Mouse (Mus musculus) skeletal muscle tissue, adult 2 months (tissue): ENCODE results near the gene Hmcn2.

Source experiments
- DNase-seq: peaks from one replicate; pipeline ENCODE4 v3.0.0-alpha.2; 2012; ENCODE audit warnings: low read depth, low spot score

The Hmcn2 gene

DNA sequence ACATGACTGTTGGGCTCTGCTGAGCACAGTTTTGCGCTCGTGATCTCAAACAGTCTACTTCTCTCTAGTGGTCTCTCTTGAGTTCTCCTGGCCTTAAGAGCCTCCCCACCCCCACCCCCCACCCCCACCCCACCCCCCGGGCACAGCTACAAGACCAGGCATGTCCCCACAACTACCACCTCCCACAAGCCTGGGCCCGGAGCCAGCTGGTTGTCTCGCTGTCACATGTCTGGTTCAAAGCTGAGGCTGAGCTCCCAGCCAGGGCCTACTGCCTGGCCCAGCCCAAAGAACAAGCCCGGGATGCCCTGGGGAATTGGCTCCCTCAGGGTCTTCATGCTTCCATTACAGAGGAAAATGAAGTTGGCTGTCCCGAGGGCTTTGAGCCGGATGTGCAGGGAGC, 140.1 kb downstream of the Hmcn2 start:
- no peak for DNase-seq

DNA sequence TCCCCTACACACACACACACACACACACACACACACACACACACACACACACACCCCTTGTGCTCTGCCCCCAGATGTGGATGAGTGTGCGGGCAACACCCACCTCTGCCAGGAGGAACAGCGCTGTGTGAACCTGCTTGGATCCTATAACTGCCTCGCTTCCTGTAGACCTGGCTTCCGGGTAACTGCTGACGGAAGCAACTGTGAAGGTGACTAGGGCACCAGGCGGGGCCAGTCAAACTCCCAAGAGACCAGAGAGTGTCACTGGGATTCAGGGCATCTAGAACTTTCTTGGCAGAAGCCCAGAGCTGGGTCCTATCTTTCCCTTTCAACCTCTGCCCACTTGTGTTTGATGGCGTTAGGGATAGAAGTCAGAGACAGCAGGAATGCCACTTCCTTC, 141.2 kb downstream of the Hmcn2 start:
- no peak for DNase-seq

DNA sequence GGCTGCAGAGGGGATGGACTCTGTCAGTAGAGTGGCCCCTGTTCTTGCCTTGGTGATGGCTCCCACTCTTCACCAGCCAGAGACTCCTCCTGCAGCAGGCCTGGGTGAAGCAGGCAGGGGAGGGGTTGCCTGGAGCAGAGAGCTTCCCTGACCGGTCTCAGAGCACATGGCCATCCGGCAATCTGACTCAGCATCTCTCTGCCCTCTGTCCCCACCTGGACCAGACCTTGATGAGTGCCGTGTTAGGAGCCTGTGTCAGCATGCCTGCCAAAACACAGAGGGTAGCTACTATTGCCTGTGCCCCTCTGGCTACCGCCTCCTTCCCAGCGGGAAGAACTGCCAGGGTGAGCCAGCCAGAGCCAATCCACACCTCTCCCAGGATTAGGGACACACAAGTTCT, 144.2 kb downstream of the Hmcn2 start:
- DNase-seq = no peak

- DNase-seq = no peak
Observed at GRCm38 (mm10) chr2:31458989-31459936, 145.0 kb downstream of the Hmcn2 start.

- no peak for DNase-seq
Observed at GRCm38 (mm10) chr2:31460025-31460571, 145.9 kb downstream of the Hmcn2 start.

GRCm38 (mm10) chr2:31460920-31461319, 146.7 kb downstream of the Hmcn2 start:
- no peak for DNase-seq

- no peak for DNase-seq
Observed at GRCm38 (mm10) chr2:31462051-31462450, 147.8 kb downstream of the Hmcn2 start.

DNA sequence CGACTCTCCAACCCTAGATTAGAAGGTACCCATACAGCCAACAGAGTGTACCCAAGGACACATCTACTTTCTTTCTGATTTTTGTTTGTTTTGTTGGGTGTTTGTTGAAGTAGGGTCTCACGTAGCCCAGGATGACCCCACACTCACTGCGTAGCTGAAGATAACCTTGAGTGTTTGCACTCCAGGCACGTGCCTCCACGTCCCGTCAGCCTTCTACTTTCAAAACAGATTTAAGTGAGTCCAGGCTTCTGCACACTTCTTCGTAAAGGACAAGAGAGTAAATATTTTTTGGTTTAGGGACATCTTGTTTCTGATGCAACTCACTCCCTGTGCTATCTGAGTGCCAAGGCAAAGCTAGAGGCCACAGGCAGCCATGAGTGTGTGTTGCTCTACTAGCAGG, 149.0 kb downstream of the Hmcn2 start:
- no peak for DNase-seq

GRCm38 (mm10) chr2:31463696-31464528, 149.7 kb downstream of the Hmcn2 start:
- no peak for DNase-seq

DNA sequence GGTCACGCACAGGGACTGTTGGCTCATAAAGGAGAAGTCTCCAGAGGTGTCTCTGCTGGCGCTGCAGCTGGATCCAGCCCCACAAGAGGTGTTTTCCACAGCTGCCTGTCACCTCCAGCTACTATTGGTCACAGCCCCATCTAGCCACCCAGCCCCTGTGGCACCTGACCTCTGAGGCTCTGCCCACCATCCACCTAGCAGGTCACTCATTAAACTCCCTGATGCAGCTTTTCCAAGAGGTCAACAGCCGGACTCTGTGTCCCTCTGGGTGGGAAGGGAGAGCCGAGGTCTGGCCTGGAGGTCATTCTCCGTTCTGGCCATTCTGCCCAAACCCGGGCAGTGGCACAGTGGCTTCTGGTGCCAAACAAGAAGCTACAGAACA, 150.3 kb downstream of the Hmcn2 start:
- DNase-seq = no peak

GRCm38 (mm10) chr2:31467457-31467856, 153.2 kb downstream of the Hmcn2 start:
- DNase-seq = no peak

- DNase-seq = no peak
Observed at GRCm38 (mm10) chr2:31468857-31469256, 154.6 kb downstream of the Hmcn2 start.

GRCm38 (mm10) chr2:31469480-31469879, 155.3 kb downstream of the Hmcn2 start:
- DNase-seq = no peak

- peak; percentile 54 for DNase-seq
Observed at GRCm38 (mm10) chr2:31469931-31470682, 155.9 kb downstream of the Hmcn2 start, which contains the start of gene Ass1. Gene Ass1 (plus strand): TSS chr2:31470207.

- no peak for DNase-seq
Observed at GRCm38 (mm10) chr2:31470683-31471385, 156.6 kb downstream of the Hmcn2 start.

GRCm38 (mm10) chr2:31471611-31472010, 157.4 kb downstream of the Hmcn2 start:
- DNase-seq = no peak

- peak; percentile 25 for DNase-seq
Observed at GRCm38 (mm10) chr2:31472406-31473065, 158.3 kb downstream of the Hmcn2 start.

DNA sequence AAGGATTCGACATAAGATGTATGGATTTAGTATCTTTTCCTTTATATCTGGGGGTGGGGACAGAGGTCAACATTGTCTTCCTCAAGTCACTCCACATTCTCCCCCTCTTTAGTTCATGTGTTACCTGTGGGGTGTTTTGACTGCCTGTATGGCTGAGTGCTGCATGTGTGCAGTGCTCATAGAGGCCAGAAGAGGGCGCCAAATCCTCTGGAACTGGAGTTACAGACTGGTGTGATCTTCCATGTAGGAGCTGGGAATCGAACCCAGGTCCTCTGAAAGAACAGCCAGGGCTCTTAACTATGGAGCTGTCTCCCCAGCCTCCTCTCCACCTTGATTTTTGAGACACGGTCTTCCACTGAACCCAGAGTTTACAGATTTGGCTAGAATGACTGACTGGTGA, 159.7 kb downstream of the Hmcn2 start:
- DNase-seq = no peak

DNA sequence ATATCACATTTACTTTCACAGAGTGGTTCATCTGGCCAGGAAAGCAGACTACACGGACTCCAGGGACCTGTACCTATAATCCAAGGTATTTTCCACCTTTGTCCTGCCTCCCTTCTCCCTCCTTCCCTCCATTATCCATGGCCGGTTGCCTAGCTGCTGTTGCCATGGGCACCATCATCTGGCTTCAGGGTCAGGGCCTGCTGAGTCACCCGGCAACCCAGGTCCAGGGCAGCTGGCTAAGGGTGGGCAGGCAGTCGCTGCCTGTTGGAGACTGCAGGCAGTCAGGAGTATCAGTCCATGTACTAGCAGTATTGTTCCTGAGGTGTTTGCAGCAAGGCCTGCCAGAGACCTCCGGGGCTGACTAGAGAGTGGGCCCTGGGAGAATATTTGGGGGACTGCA, 160.5 kb downstream of the Hmcn2 start:
- DNase-seq = no peak

DNA sequence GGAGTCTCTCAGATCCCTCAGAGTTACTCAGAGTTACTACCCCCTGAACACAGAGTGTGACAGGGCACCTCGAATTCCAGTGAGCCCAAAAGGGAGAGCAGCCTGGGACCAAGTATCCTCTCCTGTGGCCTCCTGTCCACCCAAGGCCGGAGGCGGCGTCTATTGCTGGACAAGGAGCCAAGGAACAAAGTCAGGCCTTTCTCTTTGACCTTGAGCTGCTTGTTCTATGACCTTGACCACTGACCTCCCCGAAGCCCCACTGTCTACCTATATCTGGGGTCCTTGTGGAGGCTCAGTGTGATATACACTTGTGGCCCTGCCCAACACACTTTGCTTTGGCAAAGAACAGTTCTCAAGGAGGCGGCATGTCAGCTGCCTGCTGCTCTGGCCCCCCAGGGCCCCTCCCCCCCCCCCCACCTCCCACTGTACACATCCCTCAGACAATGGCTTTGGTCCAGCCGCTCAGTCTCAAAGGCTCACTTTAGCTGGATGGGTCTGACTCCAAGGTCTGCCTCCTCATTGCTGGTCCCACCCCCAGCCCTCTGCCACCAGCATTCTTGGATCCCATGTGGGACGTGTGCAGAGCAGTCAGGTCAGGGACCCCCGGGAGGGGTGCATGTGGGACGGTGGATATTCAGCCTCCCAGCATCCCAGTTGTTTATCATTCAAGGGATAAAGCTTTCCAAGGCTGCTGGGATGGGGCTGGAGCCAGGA, 162.0 kb downstream of the Hmcn2 start:
- no peak for DNase-seq
